ENCODE assay signal across 22 mouse cellular contexts in the genomic region with DNA sequence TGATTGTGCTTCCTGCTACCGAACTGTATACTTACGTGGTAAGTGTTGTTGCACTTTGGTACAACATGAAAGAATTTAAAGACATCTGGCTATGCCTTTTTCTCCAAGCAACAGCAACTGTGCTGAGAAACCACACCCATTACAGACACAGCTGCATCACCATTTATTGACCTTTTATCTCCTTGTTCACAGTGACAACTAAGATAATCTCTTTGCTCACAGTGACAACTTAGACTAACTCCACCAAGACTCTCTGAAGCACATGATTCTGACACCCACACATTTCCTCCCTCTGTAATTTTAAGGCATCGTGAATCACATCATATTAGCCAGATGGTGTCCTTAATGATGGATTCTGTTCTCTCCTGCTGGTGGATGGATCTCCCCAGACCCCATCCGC. TPM values are rescaled to one million over a fixed set of nuclear protein-coding genes. Genes with fewer than 3 reads are reported as not detected.
DNase-seq lines count a peak whose midpoint lies in the region; ATAC-seq and TF ChIP-seq lines count a peak whose summit lies in the region.
"Had no signal": no experiment of that assay in that cellular context is flagged by ENCODE, and none has a peak within 500 bp of the region (broad histone marks: within the 10 kb centered on the region; RNA-seq: fewer than 3 reads in every experiment).

No protein-coding gene starts in this region.

- TF ChIP-seq CTCF in G1E (IDR thresholded peaks at IDR 0.05; ENCODE audit: low read depth, low read length): no peak
- no peak for TF ChIP-seq CTCF in embryonic fibroblast, embryonic 13.5 days (IDR thresholded peaks at IDR 0.05; ENCODE audit: borderline replicate concordance, insufficient read depth, low read length)

- peaks cover 44% of the 10 kb centered on the region for H3K36me3 ChIP-seq in G1E (replicated peaks)
- no peaks in the 10 kb centered on the region for H3K36me3 ChIP-seq in limb, embryonic 10.5 days
- H3K36me3 ChIP-seq: embryonic facial prominence, embryonic 15.5 days; forebrain, embryonic 12.5 days; hindbrain, embryonic 12.5 days; limb, embryonic 12.5 days; midbrain, embryonic 13.5 days; neural tube, embryonic 12.5 days had no signal

- TF ChIP-seq POLR2A in embryonic fibroblast, embryonic 13.5 days (IDR thresholded peaks at IDR 0.05; ENCODE audit: low read depth, low read length): no peak

- no peaks in the 10 kb centered on the region for H3K27me3 ChIP-seq in G1E (ENCODE audit: insufficient read depth, low read length)
- no peaks in the 10 kb centered on the region for H3K27me3 ChIP-seq in limb, embryonic 10.5 days (ENCODE audit: low read depth, poor library complexity, severe bottlenecking)
- H3K27me3 ChIP-seq: embryonic facial prominence, embryonic 15.5 days; forebrain, embryonic 12.5 days; hindbrain, embryonic 12.5 days; limb, embryonic 12.5 days; midbrain, embryonic 13.5 days; neural tube, embryonic 12.5 days; Patski had no signal

- no peaks in the 10 kb centered on the region for H3K9me3 ChIP-seq in G1E (replicated peaks)
- H3K9me3 ChIP-seq in limb, embryonic 10.5 days (replicated peaks): no peaks in the 10 kb centered on the region
- H3K9me3 ChIP-seq: embryonic facial prominence, embryonic 15.5 days; forebrain, embryonic 12.5 days; hindbrain, embryonic 12.5 days; limb, embryonic 12.5 days; midbrain, embryonic 13.5 days; neural tube, embryonic 12.5 days had no signal

- ATAC-seq in G1E (ENCODE audit: extremely low read depth, insufficient number of reproducible peaks, low FRiP score, poor library complexity, severe bottlenecking): peak; percentile 80
- ATAC-seq in megakaryocyte progenitor cell, adult 5-6 weeks (replicated peaks; ENCODE audit: poor library complexity): peak; percentile 54
- ATAC-seq: midbrain, embryonic 13.5 days had no signal

- H3K4me3 ChIP-seq in G1E (ENCODE audit: low read depth, low read length): peak overlapping the region; percentile 28; the same call in 1 of the 2 replicates
- H3K4me3 ChIP-seq in embryonic fibroblast, embryonic 13.5 days (ENCODE audit: insufficient read depth, low read length): no peak overlapping the region
- H3K4me3 ChIP-seq in limb, embryonic 10.5 days: no peak overlapping the region
- H3K4me3 ChIP-seq: embryonic facial prominence, embryonic 15.5 days; forebrain, embryonic 12.5 days; hindbrain, embryonic 12.5 days; limb, embryonic 12.5 days; midbrain, embryonic 13.5 days; neural tube, embryonic 12.5 days had no signal

- 87% methylated on average over 4 of the region's 4 CpGs for WGBS in limb, embryonic 10.5 days

- peaks cover 38% of the 10 kb centered on the region for H3K4me1 ChIP-seq in G1E (ENCODE audit: insufficient read depth, low read depth, low read length)
- peaks cover 6% of the 10 kb centered on the region; the same call in 1 of the 2 replicates for H3K4me1 ChIP-seq in embryonic fibroblast, embryonic 13.5 days (ENCODE audit: control insufficient read depth, insufficient read depth, low read length)
- peaks cover under 1% of the 10 kb centered on the region; the same call in 1 of the 2 replicates for H3K4me1 ChIP-seq in limb, embryonic 10.5 days
- H3K4me1 ChIP-seq: embryonic facial prominence, embryonic 15.5 days; hindbrain, embryonic 12.5 days; limb, embryonic 12.5 days; neural tube, embryonic 12.5 days had no signal

- peak; percentile 57 for DNase-seq in CD4-positive, CD25-positive, alpha-beta regulatory T cell, adult 2 months (ENCODE audit: low read depth, low spot score)
- DNase-seq in G1E (ENCODE audit: low spot score): peak; percentile 25
- no peak for DNase-seq in limb, embryonic 10.5 days (ENCODE audit: low spot score)
- DNase-seq in kidney, postnatal 14 days: no peak
- DNase-seq in right cerebral cortex, adult 2 months (ENCODE audit: low spot score in 2 of 2): no peak
- DNase-seq: adrenal gland, adult 2 months; cerebellum, adult 8-10 months; kidney, adult 18-20 months; lung, adult 2 months; lung, postnatal 14 days; retina, postnatal 1 day; thymus, postnatal 4 days had no signal

- peak overlapping the region; percentile 51; the same call in 1 of the 2 replicates for H3K27ac ChIP-seq in embryonic fibroblast, embryonic 13.5 days (ENCODE audit: insufficient read depth, low read length)
- no peak overlapping the region for H3K27ac ChIP-seq in limb, embryonic 10.5 days
- H3K27ac ChIP-seq: embryonic facial prominence, embryonic 15.5 days; forebrain, embryonic 12.5 days; hindbrain, embryonic 12.5 days; kidney, postnatal 0 days; limb, embryonic 12.5 days; midbrain, embryonic 13.5 days; neural tube, embryonic 12.5 days had no signal

RNA-seq across cellular contexts. Expression of a gene that starts 4.4 kb away (rescaled TPM):
- total RNA-seq in G1E (2014; fragmentation: Nextera tagmentation): 52.8 and 69.2 TPM in 2 replicates
- 67.0 and 76.5 TPM in 2 replicates for total RNA-seq in G1E (2017)
- 20.9 and 23.8 TPM in 2 replicates for polyA plus RNA-seq in G1E (2012)
- polyA plus RNA-seq in embryonic fibroblast, embryonic 13.5 days (2011; ENCODE audit: insufficient read length, low read depth, missing spikeins): 47.7 and 52.0 TPM in 2 replicates
- 42.9 and 47.8 TPM in 2 replicates for total RNA-seq in megakaryocyte progenitor cell, adult 5-6 weeks (2015)
- total RNA-seq in megakaryocyte progenitor cell, adult 5-6 weeks (2017): 32.7 and 35.3 TPM in 2 replicates
- polyA plus RNA-seq in limb, embryonic 10.5 days (2016; fragmentation: Nextera tagmentation; extraction: Ambion mirVana): 103 and 105 TPM in 2 replicates

RNA-seq across cellular contexts. Expression of a gene that starts 11.8 kb away (rescaled TPM):
- total RNA-seq in G1E (2014; fragmentation: Nextera tagmentation) (13.0 and 17.5 TPM in 2 replicates), G1E (2017) (12.9 and 15.6 TPM in 2 replicates)
- 41.4 and 52.9 TPM in 2 replicates for polyA plus RNA-seq in G1E (2012)
- 2.8 and 3.3 TPM in 2 replicates for polyA plus RNA-seq in embryonic fibroblast, embryonic 13.5 days (2011; ENCODE audit: insufficient read length, low read depth, missing spikeins)
- 9.8 and 13.5 TPM in 2 replicates for total RNA-seq in megakaryocyte progenitor cell, adult 5-6 weeks (2015)
- 6.2 and 9.1 TPM in 2 replicates for total RNA-seq in megakaryocyte progenitor cell, adult 5-6 weeks (2017)
- 9.2 and 10.0 TPM in 2 replicates for polyA plus RNA-seq in limb, embryonic 10.5 days (2016; fragmentation: Nextera tagmentation; extraction: Ambion mirVana)

RNA-seq across cellular contexts. Expression of a gene that starts 12.0 kb away (rescaled TPM):
- total RNA-seq in G1E (2014; fragmentation: Nextera tagmentation): 139 and 144 TPM in 2 replicates
- total RNA-seq in G1E (2017): 64.6 and 67.2 TPM in 2 replicates
- polyA plus RNA-seq in G1E (2012): 30.0 and 30.9 TPM in 2 replicates
- 20.5 and 27.0 TPM in 2 replicates for polyA plus RNA-seq in embryonic fibroblast, embryonic 13.5 days (2011; ENCODE audit: insufficient read length, low read depth, missing spikeins)
- 61.4 and 77.1 TPM in 2 replicates for total RNA-seq in megakaryocyte progenitor cell, adult 5-6 weeks (2015)
- 40.5 and 41.6 TPM in 2 replicates for total RNA-seq in megakaryocyte progenitor cell, adult 5-6 weeks (2017)
- 56.1 and 56.5 TPM in 2 replicates for polyA plus RNA-seq in limb, embryonic 10.5 days (2016; fragmentation: Nextera tagmentation; extraction: Ambion mirVana)

RNA-seq across cellular contexts. Expression of a gene that starts 43.3 kb away (rescaled TPM):
- 42.6 and 52.7 TPM in 2 replicates for total RNA-seq in G1E (2014; fragmentation: Nextera tagmentation)
- 34.3 and 40.7 TPM in 2 replicates for total RNA-seq in G1E (2017)
- polyA plus RNA-seq in G1E (2012): 8.1 and 11.7 TPM in 2 replicates
- polyA plus RNA-seq in embryonic fibroblast, embryonic 13.5 days (2011; ENCODE audit: insufficient read length, low read depth, missing spikeins): 37.2 and 37.3 TPM in 2 replicates
- 40.9 and 44.1 TPM in 2 replicates for total RNA-seq in megakaryocyte progenitor cell, adult 5-6 weeks (2015)
- total RNA-seq in megakaryocyte progenitor cell, adult 5-6 weeks (2017): 52.5 and 52.6 TPM in 2 replicates
- 32.9 and 38.7 TPM in 2 replicates for polyA plus RNA-seq in limb, embryonic 10.5 days (2016; fragmentation: Nextera tagmentation; extraction: Ambion mirVana)

Comparison
In these comparisons a context has a peak if more than half of its experiments do, and no peak if none do; other contexts are left out.
1. DNase-seq: peak in CD4-positive, CD25-positive, alpha-beta regulatory T cell, adult 2 months (single experiment) and G1E (single experiment); none in limb, embryonic 10.5 days (single experiment), kidney, postnatal 14 days (single experiment) and right cerebral cortex, adult 2 months (0 of 2).